Mouse (Mus musculus) embryonic facial prominence, embryonic 11.5 days (tissue): ENCODE measurements around the gene Dnm2. TPM values are rescaled to one million over a fixed set of nuclear protein-coding genes. Genes with fewer than 3 reads are reported as not detected.
A peak's percentile ranks its signal among the peaks of the same experiment; 100 is the strongest.

Experiments
- ATAC-seq: fragments of 200-750 bp; cut with Nextera tagmentation; replicated peaks from 2 replicates; pipeline ENCODE4 v1.8.0; 2017; ENCODE audit warnings: low read depth; ENCODE audit not compliant: insufficient number of reproducible peaks, low FRiP score, low TSS enrichment
- DNase-seq: peaks from one replicate; pipeline ENCODE4 v3.0.0-alpha.2; 2015; ENCODE audit warnings: low spot score
- H3K27ac ChIP-seq: fragments of 300-500 bp; sonication (generic); replicated peaks from 2 replicates; pipeline ENCODE4 v1.5.1; 2014; ENCODE audit warnings: mild to moderate bottlenecking, low read depth, low read length, control low read depth
- H3K27me3 ChIP-seq: fragments of 300-500 bp; sonication (generic); 2 replicates; pipeline ENCODE4 v1.6.1; 2014; ENCODE audit warnings: mild to moderate bottlenecking, low read length, moderate library complexity, mixed read lengths; ENCODE audit not compliant: control insufficient read depth, insufficient read depth
- H3K36me3 ChIP-seq: fragments of 300-500 bp; sonication (generic); replicated peaks from 2 replicates; pipeline ENCODE4 v1.6.1; 2014; ENCODE audit warnings: low read depth, mild to moderate bottlenecking, low read length, moderate library complexity, mixed read lengths; ENCODE audit not compliant: control insufficient read depth, insufficient read depth
- H3K4me1 ChIP-seq: fragments of 300-500 bp; sonication (generic); 2 replicates; pipeline ENCODE4 v1.6.1; 2014; ENCODE audit warnings: low read length, mixed read lengths; ENCODE audit not compliant: control insufficient read depth, insufficient read depth
- H3K4me2 ChIP-seq: fragments of 300-500 bp; sonication (generic); 2 replicates; pipeline ENCODE4 v1.6.1; 2014; ENCODE audit warnings: low read depth, mild to moderate bottlenecking, control low read depth, low read length, moderate library complexity
- H3K4me3 ChIP-seq: fragments of 300-500 bp; sonication (generic); 2 replicates; pipeline ENCODE4 v1.5.1; 2014; ENCODE audit warnings: low read depth, low read length, control low read depth
- H3K9ac ChIP-seq: fragments of 300-500 bp; sonication (generic); replicated peaks from 2 replicates; pipeline ENCODE4 v1.6.1; 2014; ENCODE audit warnings: mild to moderate bottlenecking, control low read depth, low read length
- H3K9me3 ChIP-seq: fragments of 300-500 bp; sonication (generic); replicated peaks from 2 replicates; pipeline ENCODE4 v1.6.1; 2016; ENCODE audit warnings: mild to moderate bottlenecking, low read length, inconsistent platforms, mixed read lengths; ENCODE audit not compliant: control insufficient read depth
- WGBS: fragments of 180-500 bp; shearing (Covaris S2); extraction: QIAGEN DNeasy Blood & Tissue Kit; methylation state at CpG from one replicate; pipeline ENCODE4 v1.1.7; 2014; 5-methylcytosine and 5-hydroxymethylcytosine counted together
- polyA plus RNA-seq: library from polyadenylated mRNA; unstranded; fragments of >200 nt; fragmentation: Nextera tagmentation; extraction: Ambion mirVana; gene quantifications from 2 replicates; pipeline ENCODE4 v1.2.1, GENCODE M21; 2014

Gene Dnm2
- polyA plus RNA-seq, 1 experiment from 2014 or later, result 58.0 TPM

DNA sequence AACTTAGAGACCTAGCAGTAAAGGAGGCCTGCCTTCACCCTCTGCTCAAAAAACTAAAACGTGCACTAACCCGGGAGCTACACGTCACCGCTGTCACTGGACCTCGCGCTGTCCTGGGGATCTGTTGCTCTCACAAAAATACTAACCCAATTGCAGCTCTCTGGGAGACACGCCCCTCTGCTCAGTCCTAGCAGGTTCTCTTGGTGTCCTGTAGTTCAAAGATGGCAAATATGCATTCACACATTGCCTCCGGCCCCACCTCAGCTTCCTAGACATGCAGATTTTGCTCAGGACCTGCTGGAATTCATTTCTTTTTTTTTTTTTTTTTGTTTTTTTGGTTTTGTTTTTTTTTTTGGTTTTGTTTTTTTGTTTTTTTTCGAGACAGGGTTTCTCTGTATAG is 66.0 kb downstream of the Dnm2 start:
- H3K4me2 ChIP-seq, result no peak overlapping the region
- no peak overlapping the region for H3K4me3 ChIP-seq
- H3K4me1 ChIP-seq, result no peaks in the 10 kb centered on the region
- H3K9ac ChIP-seq, result no peak overlapping the region
- H3K27ac ChIP-seq, result no peak overlapping the region
- DNase-seq, result no peak
- 88% methylated on average over 9 of the region's 9 CpGs for WGBS
- no peaks in the 10 kb centered on the region for H3K9me3 ChIP-seq
- no peaks in the 10 kb centered on the region for H3K27me3 ChIP-seq
- no peak for ATAC-seq
- no peaks in the 10 kb centered on the region; the same call in none of the 2 replicates for H3K36me3 ChIP-seq

DNA sequence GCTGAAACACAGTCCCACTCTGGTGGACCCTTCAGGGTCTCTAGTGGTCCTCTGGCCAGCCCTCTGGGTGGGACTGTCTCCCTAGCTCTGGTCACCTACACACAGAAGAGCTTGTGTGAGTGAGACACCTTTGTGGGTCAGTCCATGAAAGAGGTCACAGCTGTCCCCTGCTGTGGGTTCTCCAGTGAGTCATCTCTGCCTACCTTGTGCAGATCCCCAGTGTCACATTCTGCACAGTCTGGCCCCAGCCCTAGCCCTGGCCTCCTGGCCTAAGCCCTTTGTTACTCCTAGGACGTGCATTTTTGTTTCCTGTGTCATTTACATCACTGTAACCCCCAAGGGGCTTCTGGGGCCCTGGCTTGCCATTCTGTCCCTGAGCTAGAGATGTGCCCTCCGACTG is 69.2 kb downstream of the Dnm2 start:
- Histone ChIP-seq H3K4me1 (no peaks in the 10 kb centered on the region), H3K4me2 (no peak overlapping the region), H3K9me3 (no peaks in the 10 kb centered on the region), H3K27ac (no peak overlapping the region), H3K4me3 (no peak overlapping the region), H3K36me3 (no peaks in the 10 kb centered on the region; the same call in none of the 2 replicates), H3K27me3 (no peaks in the 10 kb centered on the region), H3K9ac (no peak overlapping the region; the same call in 1 of the 2 replicates)
- DNase-seq (no peak), ATAC-seq (no peak)
- 58% methylated on average over 2 of the region's 2 CpGs for WGBS

DNA sequence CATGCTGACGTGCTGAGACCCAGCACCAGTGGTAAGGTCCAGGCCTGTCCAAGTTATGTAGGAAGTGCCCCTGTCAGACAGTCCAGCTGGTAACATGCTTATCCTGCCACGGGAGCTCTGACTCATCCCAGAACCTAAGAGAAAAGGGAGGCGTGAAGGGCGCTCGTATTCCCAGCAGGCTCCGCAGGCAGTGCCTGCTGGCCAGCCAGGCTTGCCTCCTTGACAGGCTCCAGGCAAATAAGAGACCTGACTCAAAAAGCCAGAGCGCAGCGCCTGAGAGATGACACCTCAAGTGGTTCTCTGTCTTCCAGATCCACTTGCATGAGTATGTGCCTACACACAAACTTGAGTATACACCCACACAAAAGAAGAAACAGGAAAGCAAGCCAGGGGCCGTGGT is 70.0 kb downstream of the Dnm2 start:
- no peak overlapping the region; the same call in 1 of the 2 replicates for H3K9ac ChIP-seq
- no peaks in the 10 kb centered on the region; the same call in none of the 2 replicates for H3K36me3 ChIP-seq
- DNase-seq, result no peak
- no peaks in the 10 kb centered on the region for H3K27me3 ChIP-seq
- H3K9me3 ChIP-seq, result no peaks in the 10 kb centered on the region
- WGBS, result 86% methylated on average over 9 of the region's 9 CpGs
- H3K27ac ChIP-seq, result no peak overlapping the region
- no peak overlapping the region for H3K4me3 ChIP-seq
- ATAC-seq, result no peak
- no peak overlapping the region for H3K4me2 ChIP-seq
- no peaks in the 10 kb centered on the region for H3K4me1 ChIP-seq

DNA sequence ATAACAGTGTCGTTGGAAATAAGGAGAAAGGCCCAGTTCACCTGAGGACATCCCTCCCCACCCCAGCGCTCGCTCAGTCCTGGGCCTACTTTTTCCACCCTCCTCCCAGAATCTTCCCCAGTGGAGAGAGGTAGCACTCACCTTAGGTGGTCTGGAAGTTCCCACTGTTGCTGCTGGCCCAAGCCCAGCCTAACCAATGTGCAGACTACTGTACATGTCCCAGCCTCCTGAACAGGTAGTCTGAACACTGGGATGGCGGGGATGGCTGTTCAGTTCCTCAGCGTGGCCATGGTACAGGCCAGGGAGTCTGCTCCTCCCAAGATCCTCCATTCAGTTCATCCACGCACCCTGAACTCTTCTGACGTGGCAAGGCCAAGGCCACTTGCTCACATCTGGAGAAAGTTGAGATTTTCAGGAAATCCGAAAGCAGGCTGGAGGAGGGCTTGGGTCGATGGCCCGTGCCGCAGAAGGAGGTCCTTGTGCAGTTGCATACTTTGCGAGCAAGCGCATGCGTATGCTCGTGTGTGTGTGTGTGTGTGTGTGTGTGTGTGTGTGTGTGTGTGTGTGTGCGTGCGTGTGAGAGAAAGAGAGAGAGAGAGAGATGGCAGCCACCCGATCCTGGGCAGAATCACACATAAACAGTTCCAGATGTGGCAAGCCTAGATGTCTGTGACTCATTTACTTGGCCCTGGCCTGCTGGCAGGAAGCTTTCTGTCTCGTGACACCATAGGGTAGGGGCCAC is 71.8 kb downstream of the Dnm2 start:
- Histone ChIP-seq H3K4me2 (peak overlapping the region; percentile 45), H3K9ac (peak overlapping the region; percentile 56), H3K36me3 (no peaks in the 10 kb centered on the region; the same call in none of the 2 replicates), H3K9me3 (no peaks in the 10 kb centered on the region), H3K4me1 (no peaks in the 10 kb centered on the region), H3K27ac (peak overlapping the region; percentile 94), H3K27me3 (no peaks in the 10 kb centered on the region), H3K4me3 (peak overlapping the region; percentile 30)
- 43% methylated on average over 17 of the region's 19 CpGs for WGBS
- ATAC-seq (peak; percentile 88), DNase-seq (peak; percentile 96)

DNA sequence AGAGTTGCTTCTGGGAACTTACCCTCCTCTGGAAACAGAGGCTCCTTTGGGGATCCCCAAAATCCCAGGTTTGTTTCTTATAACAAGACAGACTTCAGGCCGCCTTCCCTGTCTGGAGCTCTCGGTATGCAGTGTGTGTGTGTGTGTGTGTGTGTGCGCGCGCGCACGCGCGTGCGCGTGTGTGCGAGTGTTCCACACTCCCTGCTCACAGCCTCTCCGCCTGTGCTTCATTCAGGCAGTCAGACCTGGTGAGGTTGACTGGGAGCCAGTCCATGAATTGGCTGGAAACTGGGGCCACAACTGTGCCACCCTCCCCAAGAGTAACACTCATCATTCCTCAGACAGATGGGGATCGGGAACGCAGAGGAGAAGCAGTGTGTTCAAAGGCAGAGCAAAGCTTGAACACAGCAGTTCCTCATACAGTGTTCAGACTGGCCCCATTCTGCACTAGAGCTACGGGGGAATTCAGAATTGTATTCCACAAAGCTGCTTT is 72.4 kb downstream of the Dnm2 start:
- DNase-seq, result no peak
- Histone ChIP-seq H3K36me3 (no peaks in the 10 kb centered on the region; the same call in none of the 2 replicates), H3K27me3 (no peaks in the 10 kb centered on the region), H3K4me3 (peak overlapping the region; percentile 3; the same call in 1 of the 2 replicates), H3K4me2 (peak overlapping the region; percentile 23; the same call in 1 of the 2 replicates), H3K9ac (peak overlapping the region; percentile 35), H3K27ac (peak overlapping the region; percentile 94), H3K4me1 (no peaks in the 10 kb centered on the region), H3K9me3 (no peaks in the 10 kb centered on the region)
- ATAC-seq, result peak; percentile 75
- WGBS, result 41% methylated on average over 16 of the region's 16 CpGs

DNA sequence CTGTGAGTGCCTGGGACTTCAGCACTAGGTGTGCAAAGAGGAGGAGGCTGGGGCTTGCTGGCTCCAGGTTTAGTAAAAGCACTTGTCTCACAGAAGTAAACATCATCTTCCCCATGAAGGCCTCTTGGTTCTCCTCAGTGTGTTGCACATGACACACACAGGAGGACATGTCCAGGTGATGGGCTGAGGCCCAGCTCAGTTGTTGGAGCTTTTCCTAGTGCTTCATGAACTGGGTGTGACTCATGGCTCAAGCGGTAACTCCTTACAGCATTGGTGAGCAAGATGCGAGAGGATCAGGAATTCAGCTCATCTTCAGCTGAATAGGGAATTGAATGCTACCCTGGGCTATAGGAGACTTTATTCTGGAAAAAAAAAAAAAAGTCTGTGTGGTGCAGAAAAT is 73.0 kb downstream of the Dnm2 start:
- Histone ChIP-seq H3K9me3 (no peaks in the 10 kb centered on the region), H3K36me3 (no peaks in the 10 kb centered on the region; the same call in none of the 2 replicates), H3K9ac (no peak overlapping the region), H3K27me3 (no peaks in the 10 kb centered on the region), H3K4me1 (no peaks in the 10 kb centered on the region), H3K4me2 (no peak overlapping the region), H3K27ac (peak overlapping the region; percentile 94), H3K4me3 (no peak overlapping the region)
- no peak for DNase-seq
- no peak for ATAC-seq
- whole genome bisulfite sequencing, result 89% methylated on average over 2 of the region's 2 CpGs

DNA sequence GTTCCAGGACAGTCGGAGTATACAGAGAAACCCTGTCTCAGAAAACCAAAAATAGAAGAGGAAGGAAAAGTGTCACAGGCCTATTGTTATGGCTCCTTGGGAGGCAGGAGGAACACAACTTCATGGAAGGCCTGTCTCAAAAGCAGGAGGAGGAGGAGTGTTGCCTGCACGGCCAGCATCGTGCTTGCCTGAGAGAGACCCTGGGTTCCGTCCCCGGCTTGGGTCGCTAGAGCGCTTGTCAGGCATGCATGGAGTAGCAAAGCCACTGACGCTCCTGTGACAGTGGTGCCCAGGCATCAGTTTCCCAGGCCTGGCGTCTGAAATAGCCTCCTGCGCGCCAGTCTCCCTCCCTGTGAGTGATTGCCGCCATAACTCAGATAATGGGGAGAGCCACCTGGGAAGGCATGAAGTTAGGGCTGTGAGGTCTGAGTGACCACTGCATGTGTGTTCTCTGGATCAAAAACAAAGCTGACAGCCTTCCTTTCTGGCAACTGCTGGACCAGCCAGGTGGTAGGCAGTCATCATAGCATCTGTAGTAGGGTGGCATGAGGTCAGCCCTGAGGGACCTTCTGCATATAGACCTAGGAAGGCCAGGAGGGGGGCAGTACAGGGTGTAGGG is 73.7 kb downstream of the Dnm2 start:
- no peaks in the 10 kb centered on the region for H3K4me1 ChIP-seq

DNA sequence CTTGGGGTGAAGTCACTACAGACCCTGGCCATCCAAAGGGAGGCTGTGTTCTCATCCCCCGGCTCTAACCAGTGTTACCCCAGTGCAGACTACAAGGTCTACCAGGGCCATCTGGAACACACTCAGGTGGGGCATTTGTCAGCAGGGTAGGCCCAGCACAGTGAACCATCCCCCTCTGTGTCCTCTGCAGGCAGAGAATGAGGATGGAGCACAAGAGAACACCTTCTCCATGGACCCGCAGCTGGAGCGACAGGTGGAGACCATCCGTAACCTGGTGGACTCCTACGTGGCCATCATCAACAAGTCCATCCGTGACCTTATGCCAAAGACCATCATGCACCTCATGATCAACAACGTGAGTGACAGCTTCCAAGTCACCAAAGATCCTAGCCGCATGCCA is 78.6 kb downstream of the Dnm2 start:
- H3K4me2 ChIP-seq, result no peak overlapping the region
- no peak overlapping the region for H3K9ac ChIP-seq
- no peak for ATAC-seq
- H3K27me3 ChIP-seq, result no peaks in the 10 kb centered on the region
- no peak overlapping the region for H3K27ac ChIP-seq
- DNase-seq, result no peak
- no peak overlapping the region for H3K4me3 ChIP-seq
- H3K9me3 ChIP-seq, result no peaks in the 10 kb centered on the region
- H3K36me3 ChIP-seq, result peaks cover 9% of the 10 kb centered on the region
- H3K4me1 ChIP-seq, result no peaks in the 10 kb centered on the region
- 95% methylated on average over 8 of the region's 8 CpGs for WGBS

More for the DNA sequence above, 73.7 kb downstream of the Dnm2 start:
- Histone ChIP-seq H3K4me2 (no peak overlapping the region), H3K4me3 (no peak overlapping the region), H3K9me3 (no peaks in the 10 kb centered on the region), H3K36me3 (no peaks in the 10 kb centered on the region; the same call in none of the 2 replicates), H3K9ac (no peak overlapping the region), H3K27ac (no peak overlapping the region), H3K27me3 (no peaks in the 10 kb centered on the region)
- 95% methylated on average over 12 of the region's 12 CpGs for WGBS
- DNase-seq (no peak), ATAC-seq (no peak)
